Mouse (Mus musculus): ENCODE data around the gene Vps37d. TPM values are rescaled to one million over a fixed set of nuclear protein-coding genes. Genes with fewer than 3 reads are reported as not detected.
A peak's percentile ranks its signal among the peaks of the same experiment; 100 is the strongest.

The Vps37d gene
- polyA plus RNA-seq, 1 experiment from 2014 or later, result 31.7 TPM

- Histone ChIP-seq H3K4me1 (replicated peaks) (peaks cover 20% of the 10 kb centered on the region), H3K4me3 (peak overlapping the region; percentile 49), H3K9me3 (no peaks in the 10 kb centered on the region), H3K4me2 (peak overlapping the region; percentile 86), H3K27me3 (peaks cover 64% of the 10 kb centered on the region), H3K9ac (peak overlapping the region; percentile 60), H3K27ac (replicated peaks) (no peak overlapping the region), H3K36me3 (no peaks in the 10 kb centered on the region)
- WGBS, result 0% methylated on average over 48 of the region's 48 CpGs
- ATAC-seq (ENCODE audit: low read depth), result peak; percentile 87
Measured at GRCm38 (mm10) chr5:135106758-135107256, 28.7 kb upstream of the Vps37d start.

GRCm38 (mm10) chr5:135103999-135104660 lies 26.1 kb upstream of the Vps37d start:
- ATAC-seq (ENCODE audit: low read depth), result no peak
- no peaks in the 10 kb centered on the region for H3K36me3 ChIP-seq
- H3K9me3 ChIP-seq, result no peaks in the 10 kb centered on the region
- H3K4me3 ChIP-seq, result no peak overlapping the region
- H3K4me1 ChIP-seq (replicated peaks), result peaks cover 20% of the 10 kb centered on the region
- WGBS, result 65% methylated on average over 11 of the region's 11 CpGs
- H3K27ac ChIP-seq (replicated peaks), result no peak overlapping the region
- no peak overlapping the region for H3K4me2 ChIP-seq
- no peak overlapping the region for H3K9ac ChIP-seq
- H3K27me3 ChIP-seq, result peaks cover 48% of the 10 kb centered on the region

DNA sequence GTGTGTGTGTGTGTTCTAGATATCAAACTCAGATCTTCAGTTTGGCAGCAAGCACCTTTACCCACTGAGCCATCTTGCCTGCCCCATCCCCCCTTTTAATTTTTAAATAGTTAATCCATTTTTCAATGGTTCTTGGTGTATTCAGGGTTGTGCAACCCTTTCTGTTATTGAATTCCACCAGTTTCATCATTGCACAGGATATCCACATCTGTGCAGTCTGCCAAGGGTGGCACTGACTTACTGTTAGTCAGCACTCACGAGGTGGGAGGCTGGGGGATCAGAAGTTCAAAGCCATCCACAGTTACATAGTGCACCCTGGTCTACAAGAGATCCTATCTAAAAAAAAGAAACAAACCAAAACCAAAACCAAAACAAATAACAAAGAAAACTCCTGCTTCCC lies 22.9 kb upstream of the Vps37d start:
- no peak overlapping the region for H3K4me2 ChIP-seq
- H3K9me3 ChIP-seq, result no peaks in the 10 kb centered on the region
- H3K9ac ChIP-seq, result no peak overlapping the region
- H3K27me3 ChIP-seq, result peaks cover 16% of the 10 kb centered on the region
- no peaks in the 10 kb centered on the region for H3K4me1 ChIP-seq (replicated peaks)
- no peak for ATAC-seq (ENCODE audit: low read depth)
- 72% methylated on average over 1 of the region's 1 CpGs for WGBS
- H3K36me3 ChIP-seq, result no peaks in the 10 kb centered on the region
- H3K4me3 ChIP-seq, result no peak overlapping the region
- H3K27ac ChIP-seq (replicated peaks), result no peak overlapping the region

GRCm38 (mm10) chr5:135089653-135090052 lies 11.6 kb upstream of the Vps37d start, which contains the start of gene Mlxipl:
Gene Mlxipl (plus strand): TSS chr5:135089890.
- ATAC-seq (ENCODE audit: low read depth), result no peak
- 2% methylated on average over 30 of the region's 39 CpGs for WGBS
- Histone ChIP-seq H3K4me3 (peak within 1 kb of the TSS; percentile 4; the same call in 1 of the 2 replicates), H3K27ac (replicated peaks) (no peak within 1 kb of the TSS), H3K4me2 (no peak within 1 kb of the TSS), H3K27me3 (peaks cover 68% of the 10 kb centered on the region), H3K36me3 (no peaks in the 10 kb centered on the region), H3K9ac (no peak within 1 kb of the TSS), H3K9me3 (no peaks in the 10 kb centered on the region), H3K4me1 (replicated peaks) (no peaks in the 10 kb centered on the region)

- H3K36me3 ChIP-seq, result no peaks in the 10 kb centered on the region
- no peak overlapping the region for H3K9ac ChIP-seq
- H3K27ac ChIP-seq (replicated peaks), result no peak overlapping the region
- 71% methylated on average over 4 of the region's 4 CpGs for WGBS
- H3K4me2 ChIP-seq, result no peak overlapping the region
- ATAC-seq (ENCODE audit: low read depth), result no peak
- H3K27me3 ChIP-seq, result peaks cover 50% of the 10 kb centered on the region
- no peaks in the 10 kb centered on the region for H3K9me3 ChIP-seq
- H3K4me1 ChIP-seq (replicated peaks), result no peaks in the 10 kb centered on the region
- H3K4me3 ChIP-seq, result no peak overlapping the region
Measured at GRCm38 (mm10) chr5:135086871-135087270, 8.8 kb upstream of the Vps37d start.

DNA sequence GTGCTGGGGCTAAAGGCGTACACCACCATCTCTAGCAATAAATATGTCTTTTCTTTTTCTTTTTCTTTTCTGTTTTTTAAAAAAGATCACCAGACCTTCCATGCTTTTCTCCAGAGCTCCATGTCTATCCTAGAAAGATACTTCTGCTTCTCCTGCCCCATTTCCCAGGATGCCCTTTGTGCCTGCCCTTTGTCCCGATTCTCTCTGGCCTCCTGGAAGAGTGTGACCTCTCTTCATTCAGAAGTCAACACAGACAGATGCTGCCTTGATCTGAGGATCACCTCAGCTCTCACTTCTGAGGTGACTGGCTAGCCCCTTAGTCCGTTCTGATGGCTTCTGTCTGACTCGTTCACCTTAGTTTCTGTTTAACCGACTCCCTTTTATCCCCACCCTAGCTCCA lies 2.5 kb upstream of the Vps37d start:
- no peak overlapping the region for H3K9ac ChIP-seq
- H3K27ac ChIP-seq (replicated peaks), result no peak overlapping the region
- H3K4me1 ChIP-seq (replicated peaks), result peaks cover 14% of the 10 kb centered on the region
- H3K9me3 ChIP-seq, result no peaks in the 10 kb centered on the region
- H3K4me3 ChIP-seq, result no peak overlapping the region
- peaks cover 10% of the 10 kb centered on the region; the same call in 1 of the 2 replicates for H3K36me3 ChIP-seq
- 89% methylated on average over 5 of the region's 5 CpGs for WGBS
- no peak for ATAC-seq (ENCODE audit: low read depth)
- H3K27me3 ChIP-seq, result no peaks in the 10 kb centered on the region; the same call in 1 of the 2 replicates
- H3K4me2 ChIP-seq, result no peak overlapping the region

DNA sequence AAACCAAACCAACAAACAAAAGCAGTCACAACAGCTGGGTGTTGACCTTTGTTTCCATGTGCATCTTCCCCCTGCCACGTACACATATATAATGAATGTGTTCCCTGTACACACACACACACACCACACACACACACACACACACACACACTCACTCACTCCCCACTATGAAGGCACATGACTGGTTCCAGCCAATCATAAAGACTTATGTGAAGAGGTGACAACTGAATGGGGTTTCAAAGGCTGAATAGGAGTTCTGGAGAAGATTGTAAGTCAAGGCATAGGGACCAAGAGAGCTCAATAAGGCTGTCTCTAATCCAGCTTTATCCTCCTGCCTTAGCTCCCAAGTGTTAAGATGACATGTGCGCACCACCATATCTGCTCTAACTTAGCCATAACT lies 1.5 kb upstream of the Vps37d start:
- H3K4me3 ChIP-seq, result no peak overlapping the region
- peaks cover 14% of the 10 kb centered on the region for H3K4me1 ChIP-seq (replicated peaks)
- H3K27me3 ChIP-seq, result no peaks in the 10 kb centered on the region
- H3K4me2 ChIP-seq, result no peak overlapping the region
- peaks cover 18% of the 10 kb centered on the region; the same call in 1 of the 2 replicates for H3K36me3 ChIP-seq
- WGBS, result 100% methylated on average over 2 of the region's 2 CpGs
- no peak overlapping the region for H3K27ac ChIP-seq (replicated peaks)
- no peaks in the 10 kb centered on the region for H3K9me3 ChIP-seq
- H3K9ac ChIP-seq, result no peak overlapping the region
- ATAC-seq (ENCODE audit: low read depth), result no peak

GRCm38 (mm10) chr5:135078482-135078810 lies 380 bp upstream of the Vps37d start:
- Histone ChIP-seq H3K4me2 (peak overlapping the region; percentile 76), H3K27me3 (no peaks in the 10 kb centered on the region), H3K9me3 (no peaks in the 10 kb centered on the region), H3K9ac (peak overlapping the region; percentile 99), H3K36me3 (peaks cover 28% of the 10 kb centered on the region), H3K4me3 (peak overlapping the region; percentile 98), H3K27ac (replicated peaks) (no peak overlapping the region), H3K4me1 (replicated peaks) (peaks cover 24% of the 10 kb centered on the region)
- under 1% methylated on average over 11 of the region's 11 CpGs for WGBS
- peak; percentile 30; the same call in 1 of the 2 replicates for ATAC-seq (ENCODE audit: low read depth)

GRCm38 (mm10) chr5:135076931-135077505 lies 1.0 kb downstream of the Vps37d start:
- Histone ChIP-seq H3K27me3 (no peaks in the 10 kb centered on the region), H3K4me3 (peak overlapping the region; percentile 98), H3K4me1 (replicated peaks) (peaks cover 31% of the 10 kb centered on the region), H3K9me3 (no peaks in the 10 kb centered on the region), H3K36me3 (peaks cover 43% of the 10 kb centered on the region), H3K27ac (replicated peaks) (peak overlapping the region; percentile 93), H3K9ac (peak overlapping the region; percentile 99), H3K4me2 (peak overlapping the region; percentile 76)
- 15% methylated on average over 14 of the region's 14 CpGs for WGBS
- ATAC-seq (ENCODE audit: low read depth), result peak; percentile 57

GRCm38 (mm10) chr5:135076368-135076767 lies 1.7 kb downstream of the Vps37d start:
- peak overlapping the region; percentile 76 for H3K4me2 ChIP-seq
- H3K36me3 ChIP-seq, result peaks cover 49% of the 10 kb centered on the region
- no peak overlapping the region for H3K27ac ChIP-seq (replicated peaks)

GRCm38 (mm10) chr5:135075655-135076054 lies 2.4 kb downstream of the Vps37d start:
- Histone ChIP-seq H3K27me3 (no peaks in the 10 kb centered on the region), H3K4me2 (no peak overlapping the region), H3K4me1 (replicated peaks) (peaks cover 31% of the 10 kb centered on the region), H3K9me3 (no peaks in the 10 kb centered on the region), H3K36me3 (peaks cover 55% of the 10 kb centered on the region), H3K27ac (replicated peaks) (no peak overlapping the region), H3K4me3 (no peak overlapping the region), H3K9ac (no peak overlapping the region)
- no peak for ATAC-seq (ENCODE audit: low read depth)
- 73% methylated on average over 4 of the region's 4 CpGs for WGBS

More at GRCm38 (mm10) chr5:135076368-135076767, 1.7 kb downstream of the Vps37d start:
- Histone ChIP-seq H3K4me3 (peak overlapping the region; percentile 98), H3K4me1 (replicated peaks) (peaks cover 31% of the 10 kb centered on the region), H3K27me3 (no peaks in the 10 kb centered on the region), H3K9me3 (no peaks in the 10 kb centered on the region), H3K9ac (peak overlapping the region; percentile 99)
- WGBS, result 90% methylated on average over 14 of the region's 14 CpGs
- no peak for ATAC-seq (ENCODE audit: low read depth)

GRCm38 (mm10) chr5:135073349-135074150 lies 4.5 kb downstream of the Vps37d start:
- peaks cover 31% of the 10 kb centered on the region for H3K4me1 ChIP-seq (replicated peaks)
- no peaks in the 10 kb centered on the region for H3K9me3 ChIP-seq
- WGBS, result 18% methylated on average over 21 of the region's 26 CpGs
- H3K27ac ChIP-seq (replicated peaks), result 0 out of 2 replicates have a peak overlapping the region, but pooled peaks have one; percentile 13
- H3K4me2 ChIP-seq, result peak overlapping the region; percentile 20; the same call in 1 of the 2 replicates
- H3K9ac ChIP-seq, result peak overlapping the region; percentile 53
- peaks cover 58% of the 10 kb centered on the region for H3K36me3 ChIP-seq
- no peak for ATAC-seq (ENCODE audit: low read depth)
- no peaks in the 10 kb centered on the region for H3K27me3 ChIP-seq
- no peak overlapping the region; the same call in 1 of the 2 replicates for H3K4me3 ChIP-seq

Measured in neural tube, embryonic 13.5 days (tissue).